Mouse (Mus musculus) brain, embryonic 14.5 days (tissue): ENCODE results near the gene Zdhhc4. TPM values are rescaled to one million over a fixed set of nuclear protein-coding genes. Genes with fewer than 3 reads are reported as not detected.

Experiments
- DNase-seq: peaks from one replicate; pipeline ENCODE4 v3.0.0-alpha.2; 2011; ENCODE audit warnings: low read depth
- CTCF ChIP-seq: fragments of 200-500 bp; IDR thresholded peaks from 2 replicates; pipeline ENCODE4 v1.5.1; 2012; ENCODE audit warnings: inconsistent platforms, mild to moderate bottlenecking, moderate library complexity, borderline replicate concordance; ENCODE audit not compliant: insufficient read depth, insufficient read length; ENCODE audit errors: extremely low read depth
- POLR2A ChIP-seq: fragments of 200-500 bp; IDR thresholded peaks from 2 replicates; pipeline ENCODE4 v1.6.1; 2012; ENCODE audit warnings: mild to moderate bottlenecking, inconsistent platforms, borderline replicate concordance; ENCODE audit not compliant: poor library complexity, insufficient read depth, insufficient read length, severe bottlenecking; ENCODE audit errors: extremely low read depth
- polyA plus RNA-seq: library from polyadenylated mRNA; depleted of rRNA; stranded (reverse); fragments of >200 nt; gene quantifications from 2 replicates; pipeline ENCODE4 v1.2.3, GENCODE M21; 2012

Zdhhc4 gene
- polyA plus RNA-seq, 1 experiment = 70.3 TPM

GRCm38 (mm10) chr5:143315514-143315888, 13.6 kb downstream of the Zdhhc4 start:
- TF ChIP-seq POLR2A (no peak), CTCF (no peak)
- DNase-seq = no peak

- DNase-seq = peak; percentile 92
- peak; percentile 86 for TF ChIP-seq CTCF
- TF ChIP-seq POLR2A = peak; percentile 98
These were observed 14.1 kb downstream of the Zdhhc4 start, which contains the start of gene E130309D02Rik for GRCm38 (mm10) chr5:143314730-143315513. TSS of gene E130309D02Rik (minus strand) at chr5:143315360.

GRCm38 (mm10) chr5:143314183-143314729, 14.8 kb downstream of the Zdhhc4 start:
- DNase-seq = peak; percentile 61
- TF ChIP-seq CTCF (no peak), POLR2A (no peak)

DNA sequence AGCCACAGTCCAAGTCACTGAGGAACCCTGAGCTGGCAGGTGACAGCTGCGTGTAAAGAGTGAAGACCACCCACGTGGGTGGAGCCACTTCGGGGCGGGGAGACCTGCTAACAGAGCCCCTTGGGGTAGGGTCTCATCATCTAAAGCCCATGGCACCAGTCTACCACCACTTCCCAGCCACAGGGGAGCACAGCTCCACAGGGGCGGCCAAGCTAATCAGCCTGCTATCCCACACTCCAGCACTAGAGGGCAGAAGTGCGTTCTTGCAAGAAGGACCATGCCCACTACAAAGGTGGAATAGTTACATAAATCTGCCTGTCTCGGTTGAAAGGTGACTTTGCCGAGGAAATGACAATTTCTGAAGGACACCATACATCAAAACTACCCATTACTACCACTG, 17.2 kb downstream of the Zdhhc4 start:
- peak; percentile 79 for DNase-seq
- TF ChIP-seq POLR2A (no peak), CTCF (peak; percentile 81)

GRCm38 (mm10) chr5:143309916-143310315, 19.1 kb downstream of the Zdhhc4 start:
- DNase-seq = no peak
- TF ChIP-seq POLR2A (no peak), CTCF (no peak)

GRCm38 (mm10) chr5:143308825-143309224, 20.2 kb downstream of the Zdhhc4 start:
- DNase-seq = no peak
- TF ChIP-seq CTCF (no peak), POLR2A (no peak)

GRCm38 (mm10) chr5:143304251-143304650, 24.8 kb downstream of the Zdhhc4 start:
- no peak for DNase-seq
- TF ChIP-seq POLR2A = no peak
- TF ChIP-seq CTCF = no peak

- no peak for DNase-seq
- TF ChIP-seq CTCF (peak; percentile 35; the same call in 1 of the 2 replicates), POLR2A (no peak)
These were observed 27.8 kb downstream of the Zdhhc4 start for GRCm38 (mm10) chr5:143301296-143301695.

- peak; percentile 19 for DNase-seq
- no peak for TF ChIP-seq POLR2A
- TF ChIP-seq CTCF = peak; percentile 66; the same call in 1 of the 2 replicates
These were observed 29.4 kb downstream of the Zdhhc4 start for GRCm38 (mm10) chr5:143299686-143300085.

DNA sequence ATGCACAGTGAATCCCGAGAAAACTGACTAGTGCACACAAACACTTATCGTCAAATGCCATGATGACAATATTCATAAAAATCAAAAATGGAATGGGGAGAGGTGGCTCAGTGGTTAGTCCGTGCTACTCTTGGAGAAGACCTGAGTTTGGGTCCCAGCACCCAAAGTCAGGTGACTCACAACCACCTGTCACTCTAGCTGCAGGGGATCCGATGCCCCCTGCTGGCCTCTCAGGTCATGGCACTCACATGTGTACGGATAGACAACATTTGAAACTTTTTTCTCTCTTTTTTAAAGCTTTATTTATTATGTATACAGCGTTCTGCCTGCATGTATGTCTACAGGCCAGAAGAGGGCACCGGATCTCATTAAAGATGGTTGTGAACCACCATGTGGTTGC, 30.7 kb downstream of the Zdhhc4 start:
- DNase-seq = no peak
- TF ChIP-seq CTCF = peak; percentile 49
- TF ChIP-seq POLR2A = no peak

DNA sequence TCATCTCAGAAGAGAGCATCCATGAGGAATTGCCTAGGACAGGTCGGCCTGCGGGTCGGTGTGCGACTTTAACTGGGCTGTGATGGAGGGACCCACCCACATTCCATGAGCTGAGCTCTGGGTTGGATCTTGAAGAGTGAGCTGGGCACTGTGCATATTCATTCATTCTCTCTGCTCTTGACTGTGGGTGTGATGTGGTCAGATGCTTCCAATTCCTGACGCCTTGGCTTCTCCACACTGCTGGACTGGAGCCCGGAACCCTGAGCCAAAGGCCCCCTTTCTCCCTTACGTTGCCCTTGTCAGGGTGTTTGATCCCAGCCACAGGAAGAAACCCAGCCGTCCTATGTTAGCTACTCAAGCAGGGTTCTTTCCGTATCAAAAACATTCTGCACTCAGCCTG, 31.1 kb downstream of the Zdhhc4 start:
- no peak for TF ChIP-seq POLR2A
- TF ChIP-seq CTCF = no peak
- no peak for DNase-seq
